Mouse (Mus musculus) G1E (cell line): Measurements from ENCODE around the gene Mea1. TPM values are rescaled to one million over a fixed set of nuclear protein-coding genes. Genes with fewer than 3 reads are reported as not detected.

Source experiments
- ATAC-seq: 2 replicates; pipeline ENCODE4 v1.8.0; 2016; ENCODE audit warnings: mild to moderate bottlenecking; ENCODE audit not compliant: insufficient number of reproducible peaks, poor library complexity, low FRiP score, severe bottlenecking; ENCODE audit errors: extremely low read depth
- DNase-seq: peaks from one replicate; pipeline ENCODE4 v3.0.0; 2012; ENCODE audit warnings: low spot score
- H3K27me3 ChIP-seq: 2 replicates; pipeline ENCODE4 v1.6.1; 2012; ENCODE audit warnings: mild to moderate bottlenecking, low read length, inconsistent platforms; ENCODE audit not compliant: insufficient read depth
- H3K36me3 ChIP-seq: replicated peaks from 2 replicates; pipeline ENCODE3; 2012; ENCODE audit warnings: mild to moderate bottlenecking, inconsistent platforms
- H3K4me1 ChIP-seq: 2 replicates; pipeline ENCODE4 v1.6.1; 2012; ENCODE audit warnings: low read depth, low read length, inconsistent platforms, mixed read lengths; ENCODE audit not compliant: insufficient read depth
- H3K4me3 ChIP-seq: 2 replicates; pipeline ENCODE4 v1.5.1; 2012; ENCODE audit warnings: low read depth, mild to moderate bottlenecking, inconsistent platforms, low read length, moderate library complexity, mixed read lengths
- H3K9me3 ChIP-seq: replicated peaks from 2 replicates; pipeline ENCODE4 v1.6.1; 2012; ENCODE audit warnings: inconsistent platforms
- CTCF ChIP-seq: IDR thresholded peaks from 2 replicates; pipeline ENCODE4 v1.5.1; 2012; ENCODE audit warnings: low read depth, low read length, inconsistent platforms, mixed read lengths
- GATA1 ChIP-seq: IDR thresholded peaks from 2 replicates; pipeline ENCODE4 v1.6.1; 2012; ENCODE audit warnings: borderline replicate concordance, low read length, inconsistent platforms, mixed read lengths
- GATA2 ChIP-seq: IDR thresholded peaks from 2 replicates; pipeline ENCODE4 v1.6.1; 2012; ENCODE audit warnings: low read depth, low read length, inconsistent platforms, borderline replicate concordance
- POLR2AphosphoS5 ChIP-seq: IDR thresholded peaks from 2 replicates; pipeline ENCODE4 v1.6.1; 2012; ENCODE audit warnings: low read depth, low read length, inconsistent platforms; ENCODE audit not compliant: insufficient replicate concordance
- TAL1 ChIP-seq: conservative IDR thresholded peaks from 2 replicates; pipeline ENCODE4 v1.6.1; 2012; ENCODE audit warnings: low read depth, low read length, inconsistent platforms, mixed read lengths
- polyA plus RNA-seq: library from polyadenylated mRNA; stranded (reverse); fragments of >175 nt; gene quantifications from 2 replicates; pipeline ENCODE4 v1.2.3, GENCODE M21; 2012
- total RNA-seq, 2 experiments: library from RNA; stranded (forward) in 1 of 2; stranded (reverse) in 1 of 2; fragments of 200-1000 nt in 1 of 2; fragments of >200 nt in 1 of 2; fragmentation: Nextera tagmentation in 1 of 2; gene quantifications; 2 replicates each; pipeline ENCODE4 v1.2.3; 2014 to 2017

Gene Mea1
- total and polyA plus RNA-seq, 3 experiments = 42.4 to 105 (median 79.5) TPM

- Histone ChIP-seq H3K27me3 (no peaks in the 10 kb centered on the region), H3K9me3 (no peaks in the 10 kb centered on the region), H3K4me3 (no peak overlapping the region), H3K36me3 (peaks cover 87% of the 10 kb centered on the region), H3K4me1 (peaks cover 5% of the 10 kb centered on the region; the same call in 1 of the 2 replicates)
- no peak for TF ChIP-seq CTCF
- no peak for TF ChIP-seq GATA1
- TF ChIP-seq TAL1 = no peak
- TF ChIP-seq POLR2AphosphoS5 = no peak
- no peak for TF ChIP-seq GATA2
- DNase-seq (no peak), ATAC-seq (no peak)
Observed at GRCm38 (mm10) chr17:46690665-46691064, 12.1 kb downstream of the Mea1 start.

DNA sequence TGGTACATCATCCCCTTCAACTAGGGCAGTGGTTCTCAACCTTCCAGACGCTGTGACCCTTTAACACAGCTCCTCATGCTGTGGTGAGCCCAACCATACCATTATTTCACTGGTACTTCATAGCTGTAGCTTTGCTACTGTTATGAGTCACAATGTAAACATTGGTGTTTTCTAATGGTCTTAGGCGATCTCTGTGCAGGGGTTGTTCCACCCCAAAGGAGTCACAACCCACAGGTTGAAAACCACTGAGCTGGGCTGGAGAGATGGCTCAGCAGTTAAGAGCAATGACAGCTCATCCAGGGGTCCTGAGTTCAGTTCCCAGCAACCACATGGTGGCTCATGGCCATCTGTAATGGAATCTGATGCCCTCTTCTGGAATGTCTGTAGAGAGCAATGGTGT, 12.8 kb downstream of the Mea1 start:
- DNase-seq (no peak), ATAC-seq (no peak)
- no peaks in the 10 kb centered on the region for H3K27me3 ChIP-seq
- no peaks in the 10 kb centered on the region for H3K9me3 ChIP-seq
- peaks cover 5% of the 10 kb centered on the region; the same call in 1 of the 2 replicates for H3K4me1 ChIP-seq
- TF ChIP-seq TAL1 (no peak), GATA2 (no peak), POLR2AphosphoS5 (no peak), GATA1 (no peak), CTCF (no peak)
- H3K4me3 ChIP-seq = no peak overlapping the region
- peaks cover 87% of the 10 kb centered on the region for H3K36me3 ChIP-seq

DNA sequence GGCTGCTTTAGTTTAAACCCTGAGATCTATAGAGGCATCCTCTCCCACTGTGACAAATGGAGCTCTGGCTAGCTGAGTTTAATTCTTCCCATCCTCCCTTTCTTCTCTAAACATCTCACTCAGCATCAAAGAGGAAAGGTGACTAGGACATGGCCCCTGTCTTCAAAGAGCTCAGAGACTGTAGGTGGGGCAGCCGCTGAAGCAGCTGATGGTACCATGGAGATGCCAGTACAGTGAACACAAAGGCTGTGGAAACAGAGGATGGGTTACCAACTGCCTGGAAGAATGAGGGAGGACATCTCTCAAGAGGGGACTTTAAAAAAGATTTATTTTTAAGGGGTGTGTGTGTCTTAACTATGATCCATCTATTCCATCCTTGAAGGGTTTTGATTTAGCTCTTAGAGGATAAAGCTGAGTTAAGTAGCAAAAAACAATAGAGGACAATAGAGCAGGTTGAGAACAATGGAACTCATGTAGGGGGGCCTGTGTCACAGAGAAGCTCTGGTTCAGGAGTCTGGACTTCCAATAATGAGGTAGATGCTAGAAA, 16.0 kb downstream of the Mea1 start:
- no peak for ATAC-seq
- Histone ChIP-seq H3K4me3 (no peak overlapping the region), H3K9me3 (no peaks in the 10 kb centered on the region), H3K4me1 (peaks cover 8% of the 10 kb centered on the region), H3K27me3 (no peaks in the 10 kb centered on the region), H3K36me3 (peaks cover 83% of the 10 kb centered on the region)
- TF ChIP-seq TAL1 (no peak), GATA2 (no peak), POLR2AphosphoS5 (no peak), CTCF (no peak)
- DNase-seq = no peak

DNA sequence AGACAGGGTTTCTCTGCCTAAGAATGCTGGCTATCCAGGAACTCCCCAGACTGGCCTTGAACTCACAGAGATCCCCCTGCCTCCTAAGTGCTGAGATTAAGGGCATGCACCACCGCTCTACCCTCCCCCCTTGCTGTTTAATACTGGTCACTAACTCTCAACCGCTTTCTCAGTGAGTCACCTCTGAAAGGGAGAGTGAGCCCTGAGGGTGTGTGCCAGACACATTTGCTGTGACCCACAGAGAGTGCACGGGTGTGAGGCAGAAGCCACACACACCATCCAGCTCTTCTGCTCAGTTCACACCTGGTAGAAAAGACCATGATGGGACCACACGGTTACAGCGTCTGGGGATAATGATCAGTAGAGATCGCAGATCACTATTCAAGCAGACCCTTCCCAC, 19.9 kb downstream of the Mea1 start:
- TF ChIP-seq CTCF (no peak), POLR2AphosphoS5 (no peak), TAL1 (no peak), GATA1 (no peak), GATA2 (no peak)
- Histone ChIP-seq H3K27me3 (no peaks in the 10 kb centered on the region), H3K4me3 (no peak overlapping the region), H3K9me3 (no peaks in the 10 kb centered on the region), H3K4me1 (peaks cover 43% of the 10 kb centered on the region), H3K36me3 (peaks cover 89% of the 10 kb centered on the region)
- ATAC-seq (no peak), DNase-seq (no peak)

GRCm38 (mm10) chr17:46699245-46699644, 20.7 kb downstream of the Mea1 start:
- TF ChIP-seq CTCF (no peak), POLR2AphosphoS5 (no peak), GATA2 (no peak), GATA1 (no peak), TAL1 (no peak)
- ATAC-seq (no peak), DNase-seq (no peak)
- H3K9me3 ChIP-seq = no peaks in the 10 kb centered on the region
- H3K36me3 ChIP-seq = peaks cover 82% of the 10 kb centered on the region
- peaks cover 50% of the 10 kb centered on the region for H3K4me1 ChIP-seq
- no peaks in the 10 kb centered on the region for H3K27me3 ChIP-seq
- no peak overlapping the region for H3K4me3 ChIP-seq

GRCm38 (mm10) chr17:46699912-46700311, 21.3 kb downstream of the Mea1 start:
- Histone ChIP-seq H3K36me3 (peaks cover 78% of the 10 kb centered on the region), H3K27me3 (no peaks in the 10 kb centered on the region), H3K9me3 (no peaks in the 10 kb centered on the region), H3K4me1 (peaks cover 50% of the 10 kb centered on the region), H3K4me3 (no peak overlapping the region)
- TF ChIP-seq POLR2AphosphoS5 (no peak), TAL1 (no peak), CTCF (no peak), GATA1 (no peak), GATA2 (no peak)
- ATAC-seq (no peak), DNase-seq (no peak)
